Mouse (Mus musculus): Measurements from ENCODE around the gene Ubn1.

Gene Ubn1

GRCm38 (mm10) chr16:5049774-5050234 lies at the start of gene Ubn1, which contains the start of gene Glyr1:
Gene Ubn1 (plus strand): TSS chr16:5050057.
Gene Glyr1 (minus strand): TSS chr16:5049863.
- peak; percentile 100 for DNase-seq

GRCm38 (mm10) chr16:5000611-5001010 lies 49.2 kb upstream of the Ubn1 start:
- DNase-seq: no peak

GRCm38 (mm10) chr16:5007067-5007466 lies 42.8 kb upstream of the Ubn1 start, which contains the start of gene Smim22:
Gene Smim22 (plus strand): TSS chr16:5007288.
- no peak for DNase-seq

GRCm38 (mm10) chr16:5007492-5007891 lies 42.4 kb upstream of the Ubn1 start:
- no peak for DNase-seq

GRCm38 (mm10) chr16:5008076-5008475 lies 41.8 kb upstream of the Ubn1 start:
- DNase-seq: peak; percentile 20

- peak; percentile 21 for DNase-seq
These were observed 39.4 kb upstream of the Ubn1 start for GRCm38 (mm10) chr16:5010371-5010935.

- peak; percentile 16 for DNase-seq
These were observed 38.6 kb upstream of the Ubn1 start for GRCm38 (mm10) chr16:5011285-5011684.

- peak; percentile 52 for DNase-seq
These were observed 37.5 kb upstream of the Ubn1 start for GRCm38 (mm10) chr16:5012036-5013005.

GRCm38 (mm10) chr16:5013054-5013838 lies 36.6 kb upstream of the Ubn1 start, which contains the start of gene Rogdi:
Gene Rogdi (minus strand): TSS chr16:5013553.
- DNase-seq: peak; percentile 100

GRCm38 (mm10) chr16:5014578-5014977 lies 35.3 kb upstream of the Ubn1 start:
- DNase-seq: peak; percentile 28

GRCm38 (mm10) chr16:5024021-5024420 lies 25.8 kb upstream of the Ubn1 start:
- no peak for DNase-seq

GRCm38 (mm10) chr16:5029847-5030246 lies 20.0 kb upstream of the Ubn1 start:
- DNase-seq: no peak

GRCm38 (mm10) chr16:5035591-5035990 lies 14.3 kb upstream of the Ubn1 start:
- no peak for DNase-seq

GRCm38 (mm10) chr16:5036649-5037234 lies 13.1 kb upstream of the Ubn1 start:
- no peak for DNase-seq

- no peak for DNase-seq
These were observed 4.5 kb upstream of the Ubn1 start for GRCm38 (mm10) chr16:5045322-5045721.

- no peak for DNase-seq
These were observed 579 bp upstream of the Ubn1 start for GRCm38 (mm10) chr16:5049182-5049773.

- peak; percentile 85 for DNase-seq
These were observed 624 bp downstream of the Ubn1 start for GRCm38 (mm10) chr16:5050251-5051110.

- no peak for DNase-seq
These were observed 8.3 kb downstream of the Ubn1 start for GRCm38 (mm10) chr16:5058114-5058513.

GRCm38 (mm10) chr16:5063472-5063871 lies 13.6 kb downstream of the Ubn1 start:
- no peak for DNase-seq

- DNase-seq: peak; percentile 43
These were observed 20.5 kb downstream of the Ubn1 start for GRCm38 (mm10) chr16:5070321-5070720.

- DNase-seq: peak; percentile 19
These were observed 22.1 kb downstream of the Ubn1 start for GRCm38 (mm10) chr16:5071974-5072373.

Data from cerebellum, adult 9-11 months (tissue).